Mouse (Mus musculus): ENCODE data around the gene Srebf2. TPM values are rescaled to one million over a fixed set of nuclear protein-coding genes. Genes with fewer than 3 reads are reported as not detected.

Srebf2 gene
- polyA plus RNA-seq, 1 experiment = 63.9 TPM

- TF ChIP-seq POLR2A (IDR thresholded peaks at IDR 0.05; ENCODE audit: borderline replicate concordance, low read depth, low read length) (no peak), CTCF (IDR thresholded peaks at IDR 0.05; ENCODE audit: low read depth, low read length) (peak; percentile 38; the same call in 1 of the 2 replicates)
- H3K27ac ChIP-seq (ENCODE audit: insufficient read depth, low read depth, low read length) = no peak overlapping the region
- no peaks in the 10 kb centered on the region for H3K4me1 ChIP-seq (ENCODE audit: control insufficient read depth, insufficient read depth, low read length)
- no peak overlapping the region for H3K4me3 ChIP-seq (ENCODE audit: insufficient read depth, low read length)
Measured at GRCm38 (mm10) chr15:82139196-82139595, 7.8 kb upstream of the Srebf2 start.

- no peak overlapping the region for H3K27ac ChIP-seq (ENCODE audit: insufficient read depth, low read depth, low read length)
- no peak overlapping the region for H3K4me3 ChIP-seq (ENCODE audit: insufficient read depth, low read length)
- TF ChIP-seq CTCF (IDR thresholded peaks at IDR 0.05; ENCODE audit: low read depth, low read length) (no peak), POLR2A (IDR thresholded peaks at IDR 0.05; ENCODE audit: borderline replicate concordance, low read depth, low read length) (no peak)
- H3K4me1 ChIP-seq (ENCODE audit: control insufficient read depth, insufficient read depth, low read length) = peaks cover 3% of the 10 kb centered on the region; the same call in 1 of the 2 replicates
Measured at GRCm38 (mm10) chr15:82140355-82140754, 6.6 kb upstream of the Srebf2 start.

DNA sequence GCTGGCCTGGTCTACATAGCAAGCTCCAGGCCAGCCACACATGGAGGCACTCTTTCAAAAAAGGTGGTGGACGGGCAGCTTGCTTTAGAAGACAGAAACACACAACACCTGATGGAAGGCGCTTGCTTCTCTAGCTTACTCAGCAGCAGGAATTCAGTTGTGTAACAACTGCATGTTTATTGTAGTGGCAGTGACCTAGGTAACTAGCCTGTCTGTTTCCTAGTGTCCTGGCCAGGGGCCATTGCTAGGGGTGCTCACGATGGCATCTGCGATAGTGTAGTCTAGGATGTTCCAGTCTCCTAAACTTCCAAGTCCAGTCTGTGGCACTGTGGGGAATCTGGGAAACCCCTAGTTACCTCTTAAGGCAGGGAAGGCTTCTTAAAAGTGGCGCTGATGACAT is 2.8 kb upstream of the Srebf2 start:
- no peak overlapping the region for H3K4me3 ChIP-seq (ENCODE audit: insufficient read depth, low read length)
- TF ChIP-seq CTCF (IDR thresholded peaks at IDR 0.05; ENCODE audit: low read depth, low read length) (no peak), POLR2A (IDR thresholded peaks at IDR 0.05; ENCODE audit: borderline replicate concordance, low read depth, low read length) (no peak)
- no peak overlapping the region for H3K27ac ChIP-seq (ENCODE audit: insufficient read depth, low read depth, low read length)
- peaks cover 19% of the 10 kb centered on the region for H3K4me1 ChIP-seq (ENCODE audit: control insufficient read depth, insufficient read depth, low read length)

DNA sequence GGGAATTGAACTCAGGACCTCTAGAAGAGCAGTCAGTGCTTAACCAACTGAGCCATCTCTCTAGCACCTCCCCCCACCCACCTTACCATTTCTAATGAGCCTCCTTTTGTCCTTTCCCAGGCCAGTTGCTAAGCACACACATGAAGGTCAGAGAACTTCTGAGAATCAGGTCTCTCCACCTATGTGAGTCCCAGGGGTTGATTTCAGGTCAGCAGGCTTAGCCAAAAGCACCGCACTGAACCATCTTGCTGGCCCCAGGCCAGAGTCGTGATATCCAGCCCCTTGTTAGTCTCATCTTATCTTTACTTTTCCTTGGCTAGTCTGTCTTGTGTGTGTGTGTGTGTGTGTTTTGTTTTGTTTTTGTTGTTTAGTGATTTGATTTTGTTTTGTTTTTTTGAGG is 1.6 kb upstream of the Srebf2 start:
- H3K4me3 ChIP-seq (ENCODE audit: insufficient read depth, low read length) = no peak overlapping the region
- peak overlapping the region; percentile 89 for H3K27ac ChIP-seq (ENCODE audit: insufficient read depth, low read depth, low read length)
- H3K4me1 ChIP-seq (ENCODE audit: control insufficient read depth, insufficient read depth, low read length) = peaks cover 23% of the 10 kb centered on the region
- TF ChIP-seq POLR2A (IDR thresholded peaks at IDR 0.05; ENCODE audit: borderline replicate concordance, low read depth, low read length) = no peak
- no peak for TF ChIP-seq CTCF (IDR thresholded peaks at IDR 0.05; ENCODE audit: low read depth, low read length)

DNA sequence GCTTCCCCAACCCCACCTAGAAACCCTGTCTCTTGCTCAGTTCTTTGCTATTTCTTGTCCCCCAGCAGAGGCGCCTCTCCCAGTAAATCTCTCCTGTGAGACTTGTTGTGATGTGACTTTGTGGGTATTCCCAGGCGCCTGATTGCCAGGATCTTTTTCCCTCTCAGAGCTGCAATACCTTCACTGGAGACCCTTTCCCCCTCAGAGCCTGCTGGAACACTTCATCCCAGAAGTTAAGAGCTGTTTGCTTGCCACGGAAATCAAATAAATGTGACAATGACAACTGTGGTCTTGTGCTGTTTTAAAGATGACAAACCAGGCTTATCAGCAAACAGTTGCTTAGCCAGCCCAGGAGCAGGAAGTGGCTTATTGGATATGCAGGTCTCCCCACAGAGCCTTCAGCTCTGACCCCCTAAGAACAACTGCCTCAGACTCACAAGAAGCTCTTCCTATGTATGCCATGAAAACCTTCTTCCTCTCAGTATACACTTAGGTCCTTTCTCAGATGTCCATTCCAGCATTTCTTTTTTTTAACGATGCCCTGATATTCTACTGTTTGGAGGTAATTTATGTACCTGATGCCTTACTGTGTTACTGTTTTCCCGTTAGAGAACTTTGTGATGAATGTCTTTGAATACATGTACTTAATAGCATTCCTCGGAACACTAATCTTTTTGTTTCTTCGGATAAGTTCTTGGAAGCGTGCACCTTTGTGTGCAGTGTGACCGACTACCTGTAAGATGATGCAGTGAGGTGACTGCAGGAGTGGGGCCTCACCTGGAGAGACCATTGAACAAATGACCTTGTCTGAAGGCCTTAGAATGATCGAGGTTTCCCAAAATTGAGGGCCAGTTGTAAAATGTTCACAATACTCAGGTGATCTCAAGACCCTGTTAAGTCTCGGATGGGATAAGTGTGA is 871 bp upstream of the Srebf2 start:
- Histone ChIP-seq H3K27ac (ENCODE audit: insufficient read depth, low read depth, low read length) (peak overlapping the region; percentile 89), H3K4me1 (ENCODE audit: control insufficient read depth, insufficient read depth, low read length) (peaks cover 23% of the 10 kb centered on the region), H3K4me3 (ENCODE audit: insufficient read depth, low read length) (peak overlapping the region; percentile 34)
- TF ChIP-seq POLR2A (IDR thresholded peaks at IDR 0.05; ENCODE audit: borderline replicate concordance, low read depth, low read length) = no peak
- no peak for TF ChIP-seq CTCF (IDR thresholded peaks at IDR 0.05; ENCODE audit: low read depth, low read length)

DNA sequence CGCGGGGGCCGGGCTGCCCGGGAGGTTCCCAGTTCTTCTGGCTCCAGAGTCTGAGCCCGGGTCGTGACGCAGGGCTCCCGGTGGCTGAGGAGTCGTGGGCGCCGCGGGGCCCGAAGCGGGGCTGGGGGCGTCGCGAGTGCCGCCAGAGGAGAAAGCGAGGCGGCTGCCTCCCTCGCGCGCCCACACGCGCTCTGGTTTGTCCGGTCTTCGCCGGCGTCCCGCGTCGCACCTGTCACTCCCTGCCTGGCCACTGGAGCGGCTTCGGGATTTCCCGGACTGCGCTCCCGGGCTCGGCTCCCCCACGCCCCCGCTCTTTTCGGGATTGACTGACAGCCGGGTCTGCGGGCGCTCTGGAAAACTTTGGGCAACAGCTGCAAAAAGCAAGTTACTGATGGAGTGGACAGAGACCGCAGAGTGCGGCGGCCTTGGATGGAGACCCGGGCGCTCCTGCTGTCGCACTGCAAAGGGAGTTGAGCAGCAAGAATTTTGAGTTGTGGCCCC is 680 bp downstream of the Srebf2 start:
- Histone ChIP-seq H3K4me1 (ENCODE audit: control insufficient read depth, insufficient read depth, low read length) (peaks cover 36% of the 10 kb centered on the region), H3K27ac (ENCODE audit: insufficient read depth, low read depth, low read length) (peak overlapping the region; percentile 87), H3K4me3 (ENCODE audit: insufficient read depth, low read length) (peak overlapping the region; percentile 95)
- TF ChIP-seq POLR2A (IDR thresholded peaks at IDR 0.05; ENCODE audit: borderline replicate concordance, low read depth, low read length) = no peak
- TF ChIP-seq CTCF (IDR thresholded peaks at IDR 0.05; ENCODE audit: low read depth, low read length) = no peak

DNA sequence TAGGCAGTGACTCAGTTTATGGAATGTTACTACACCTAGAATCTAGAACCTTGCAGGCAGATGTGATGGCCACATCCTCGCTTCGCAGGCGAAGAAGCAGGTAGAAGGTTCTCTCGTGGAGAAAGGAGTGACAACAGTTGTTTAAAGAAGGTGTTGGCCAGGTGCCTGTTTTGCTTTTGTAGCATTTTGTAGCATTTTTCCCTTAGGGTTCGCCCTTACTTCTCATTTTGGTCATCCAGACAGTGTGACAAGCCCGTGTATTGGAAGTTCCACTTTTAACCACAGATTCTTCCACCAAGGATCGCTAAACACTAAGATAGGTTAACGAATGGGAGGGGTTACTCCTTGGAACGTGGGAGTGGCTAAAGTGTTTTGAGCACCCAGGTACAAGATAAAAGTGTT is 1.5 kb downstream of the Srebf2 start:
- Histone ChIP-seq H3K27ac (ENCODE audit: insufficient read depth, low read depth, low read length) (peak overlapping the region; percentile 87), H3K4me3 (ENCODE audit: insufficient read depth, low read length) (peak overlapping the region; percentile 95), H3K4me1 (ENCODE audit: control insufficient read depth, insufficient read depth, low read length) (peaks cover 42% of the 10 kb centered on the region)
- TF ChIP-seq CTCF (IDR thresholded peaks at IDR 0.05; ENCODE audit: low read depth, low read length) (no peak), POLR2A (IDR thresholded peaks at IDR 0.05; ENCODE audit: borderline replicate concordance, low read depth, low read length) (no peak)

DNA sequence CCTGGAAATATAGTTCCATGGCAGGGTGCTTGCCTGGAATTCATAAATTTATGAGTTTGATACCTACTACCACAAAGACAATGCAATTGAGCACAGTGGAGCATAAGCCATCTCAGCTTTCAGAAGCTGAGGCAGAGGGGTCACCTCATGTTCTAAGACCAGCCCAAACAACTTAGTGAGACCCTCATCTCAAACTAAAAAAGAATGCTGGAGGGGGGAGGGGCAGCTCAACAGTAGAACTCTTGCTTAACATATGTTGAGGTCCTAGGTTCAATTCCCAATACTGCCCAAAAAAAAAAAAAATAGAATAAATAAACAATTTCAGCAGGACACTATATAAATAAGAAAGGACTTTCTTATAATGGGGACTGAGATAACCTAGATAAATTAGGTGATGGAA is 3.1 kb downstream of the Srebf2 start:
- H3K4me3 ChIP-seq (ENCODE audit: insufficient read depth, low read length) = no peak overlapping the region
- H3K27ac ChIP-seq (ENCODE audit: insufficient read depth, low read depth, low read length) = no peak overlapping the region
- peaks cover 43% of the 10 kb centered on the region for H3K4me1 ChIP-seq (ENCODE audit: control insufficient read depth, insufficient read depth, low read length)
- TF ChIP-seq CTCF (IDR thresholded peaks at IDR 0.05; ENCODE audit: low read depth, low read length) (no peak), POLR2A (IDR thresholded peaks at IDR 0.05; ENCODE audit: borderline replicate concordance, low read depth, low read length) (no peak)

DNA sequence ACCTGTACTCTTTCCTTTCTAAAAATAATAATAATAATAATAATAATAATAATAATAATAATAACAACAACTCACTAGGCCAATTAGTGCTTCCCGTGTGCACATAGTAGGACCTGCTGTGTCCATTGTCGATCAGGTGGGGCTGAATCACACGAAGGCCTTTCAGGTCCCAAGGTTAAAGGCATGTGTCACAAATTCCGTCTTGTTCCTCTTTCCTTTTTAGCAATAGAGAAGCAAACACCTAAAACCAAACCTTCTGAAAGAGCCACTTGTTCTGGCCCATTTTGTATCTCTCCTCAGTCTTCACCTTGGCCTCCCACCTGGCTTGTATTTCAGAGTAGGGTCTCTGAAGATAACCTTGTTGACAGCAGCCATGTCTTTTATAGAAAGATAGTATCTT is 4.2 kb downstream of the Srebf2 start:
- H3K4me1 ChIP-seq (ENCODE audit: control insufficient read depth, insufficient read depth, low read length) = peaks cover 39% of the 10 kb centered on the region
- no peak overlapping the region for H3K4me3 ChIP-seq (ENCODE audit: insufficient read depth, low read length)
- TF ChIP-seq POLR2A (IDR thresholded peaks at IDR 0.05; ENCODE audit: borderline replicate concordance, low read depth, low read length) (no peak), CTCF (IDR thresholded peaks at IDR 0.05; ENCODE audit: low read depth, low read length) (no peak)
- H3K27ac ChIP-seq (ENCODE audit: insufficient read depth, low read depth, low read length) = no peak overlapping the region

DNA sequence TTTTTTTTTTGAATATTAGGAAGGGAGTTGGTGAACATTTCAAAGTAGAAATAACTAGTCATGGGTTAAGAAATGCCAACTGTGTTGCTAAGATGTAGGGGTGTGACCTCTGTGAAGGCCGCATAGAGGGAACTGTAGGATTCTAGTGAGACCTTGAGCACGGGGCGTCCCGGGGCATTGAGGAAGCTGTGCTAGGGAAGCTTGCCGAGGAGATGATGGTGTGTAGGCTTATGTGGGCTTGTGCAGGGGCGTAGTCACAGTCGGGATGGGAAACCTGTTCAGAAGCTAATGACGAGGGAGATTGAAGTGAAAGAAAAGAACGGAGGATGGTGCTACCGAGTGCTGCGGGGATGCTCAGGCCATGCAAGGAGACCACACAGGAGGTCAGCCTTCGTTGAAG is 5.0 kb downstream of the Srebf2 start:
- no peak overlapping the region for H3K27ac ChIP-seq (ENCODE audit: insufficient read depth, low read depth, low read length)
- TF ChIP-seq POLR2A (IDR thresholded peaks at IDR 0.05; ENCODE audit: borderline replicate concordance, low read depth, low read length) = no peak
- TF ChIP-seq CTCF (IDR thresholded peaks at IDR 0.05; ENCODE audit: low read depth, low read length) = no peak
- peaks cover 44% of the 10 kb centered on the region for H3K4me1 ChIP-seq (ENCODE audit: control insufficient read depth, insufficient read depth, low read length)
- H3K4me3 ChIP-seq (ENCODE audit: insufficient read depth, low read length) = no peak overlapping the region

Data from bone marrow macrophage, adult 2 months (primary cell).